Mouse (Mus musculus) brain, adult 2 months (tissue): ENCODE measurements around the gene Selenoi.

Experiments used
- DNase-seq: peaks from one replicate; pipeline ENCODE4 v3.0.0; 2011; ENCODE audit warnings: low read depth, low spot score

The Selenoi gene

GRCm38 (mm10) chr5:30235641-30236126 lies 3.3 kb downstream of the Selenoi start:
- no peak for DNase-seq

- DNase-seq: no peak
Observed at GRCm38 (mm10) chr5:30238533-30238932, 6.2 kb downstream of the Selenoi start.

GRCm38 (mm10) chr5:30240552-30240951 lies 8.2 kb downstream of the Selenoi start:
- peak; percentile 24 for DNase-seq

- no peak for DNase-seq
Observed at GRCm38 (mm10) chr5:30242410-30242809, 10.0 kb downstream of the Selenoi start.

- peak; percentile 55 for DNase-seq
Observed at GRCm38 (mm10) chr5:30243741-30244140, 11.4 kb downstream of the Selenoi start.

- DNase-seq: no peak
Observed at GRCm38 (mm10) chr5:30245861-30246416, 13.6 kb downstream of the Selenoi start.

- no peak for DNase-seq
Observed at GRCm38 (mm10) chr5:30247666-30248065, 15.3 kb downstream of the Selenoi start.

- no peak for DNase-seq
Observed at GRCm38 (mm10) chr5:30255567-30256354, 23.4 kb downstream of the Selenoi start.

GRCm38 (mm10) chr5:30258776-30259175 lies 26.4 kb downstream of the Selenoi start:
- peak; percentile 75 for DNase-seq

- DNase-seq: peak; percentile 90
Observed at GRCm38 (mm10) chr5:30270571-30271190, 38.3 kb downstream of the Selenoi start.

GRCm38 (mm10) chr5:30271599-30272281 lies 39.4 kb downstream of the Selenoi start:
- peak; percentile 19 for DNase-seq

GRCm38 (mm10) chr5:30276361-30276760 lies 44.0 kb downstream of the Selenoi start:
- peak; percentile 65 for DNase-seq

GRCm38 (mm10) chr5:30278952-30279351 lies 46.6 kb downstream of the Selenoi start:
- no peak for DNase-seq

- DNase-seq: no peak
Observed at GRCm38 (mm10) chr5:30279446-30279845, 47.1 kb downstream of the Selenoi start.

- DNase-seq: no peak
Observed at GRCm38 (mm10) chr5:30280864-30281263, 48.5 kb downstream of the Selenoi start.

- peak; percentile 86 for DNase-seq
Observed at GRCm38 (mm10) chr5:30281291-30281732, 48.9 kb downstream of the Selenoi start, which contains the start of gene Drc1. Gene Drc1, plus strand, starts transcription at chr5:30281388.

- DNase-seq: no peak
Observed at GRCm38 (mm10) chr5:30285944-30286799, 53.8 kb downstream of the Selenoi start.

GRCm38 (mm10) chr5:30287106-30287882 lies 54.9 kb downstream of the Selenoi start:
- no peak for DNase-seq
